Mouse (Mus musculus) WW6 (cell line): ENCODE results near the gene Krt17.
"Not testable (repeated sequence)": the region's sequence is repeated elsewhere in the genome, so short reads cannot be mapped to it uniquely, and the experiment has no call there.

Experiments used
- DNase-seq: peaks from one replicate; pipeline ENCODE4 v3.0.0-alpha.2; 2013; ENCODE audit warnings: low read depth, low spot score

Krt17 gene

GRCm38 (mm10) chr11:100262058-100262980 lies 1.5 kb upstream of the Krt17 start:
- DNase-seq, result peak; percentile 75

GRCm38 (mm10) chr11:100261235-100261605 lies 391 bp upstream of the Krt17 start:
- DNase-seq, result no peak

GRCm38 (mm10) chr11:100259079-100259478 lies 1.8 kb downstream of the Krt17 start:
- no peak for DNase-seq

DNA sequence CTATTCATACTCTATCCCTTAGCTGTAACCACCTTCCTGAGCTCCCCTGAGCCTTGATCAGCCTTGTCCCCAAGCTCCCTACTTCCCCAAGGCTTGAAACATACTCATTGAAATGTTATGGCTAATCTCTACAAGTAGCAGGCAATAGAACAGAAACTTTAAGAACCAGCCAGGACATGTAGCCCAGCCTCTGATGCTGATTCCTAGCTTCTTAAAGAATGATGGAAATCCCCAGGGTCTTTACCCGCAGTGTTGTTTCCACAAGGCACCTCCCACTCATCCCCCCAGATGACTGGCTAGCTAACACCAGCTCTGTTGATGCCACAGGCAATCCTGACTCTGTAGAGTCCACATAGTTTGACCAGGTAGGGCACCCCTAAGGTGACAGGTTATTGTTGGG lies 2.9 kb downstream of the Krt17 start:
- DNase-seq, result no peak

DNA sequence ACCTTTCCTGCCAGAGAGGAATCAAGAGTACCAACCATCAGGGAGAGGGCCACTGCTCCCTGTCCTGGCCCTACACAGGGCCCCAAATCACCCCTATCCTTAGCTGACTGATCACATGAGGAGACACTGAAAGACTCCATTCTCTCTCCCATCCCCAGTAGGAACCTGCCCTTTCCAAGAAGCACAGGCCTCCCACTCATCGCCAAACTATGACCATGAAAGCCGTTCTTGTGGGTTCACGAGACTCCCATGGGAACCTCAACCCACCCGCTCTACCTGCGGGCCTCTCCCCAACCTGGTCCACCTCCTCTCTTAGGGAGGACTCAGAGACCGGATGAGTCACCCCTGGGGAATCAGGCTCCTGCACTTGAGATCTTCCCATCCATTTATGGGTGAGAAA lies 5.3 kb downstream of the Krt17 start:
- DNase-seq, result no peak

DNA sequence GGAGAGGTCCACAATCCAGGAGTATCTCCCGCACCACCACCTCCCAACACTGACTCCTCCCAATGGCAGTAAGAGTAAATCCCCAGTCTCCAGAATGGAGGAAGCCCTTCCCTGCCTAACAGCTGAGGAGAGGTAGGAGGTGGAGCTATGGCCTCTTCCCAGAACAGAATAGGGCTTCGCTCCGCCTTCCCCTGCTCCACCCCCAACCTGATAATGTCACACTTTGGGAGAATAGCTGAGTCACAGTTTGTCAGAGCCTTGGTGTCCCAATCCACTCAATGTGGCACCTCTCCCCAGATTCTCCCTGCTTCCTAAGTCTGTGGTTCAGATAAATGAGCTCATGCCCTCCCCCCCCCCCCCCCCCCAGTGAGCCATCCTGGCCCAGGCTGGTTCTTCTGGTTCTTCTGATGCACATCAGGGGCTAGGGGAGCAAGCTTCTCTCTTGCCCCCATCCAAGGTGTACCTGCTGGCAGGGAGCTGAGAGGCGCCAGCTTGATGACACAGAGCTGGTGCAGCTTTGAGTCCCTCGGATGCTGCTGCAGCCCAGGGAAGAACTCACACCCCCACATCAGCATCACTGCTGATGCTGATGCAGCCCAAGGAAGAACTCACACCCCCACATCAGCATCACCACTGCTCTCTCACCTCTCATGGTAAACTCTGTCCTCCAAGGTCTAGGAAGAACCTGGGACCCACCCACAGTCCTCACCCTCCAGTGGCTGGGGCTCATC lies 6.3 kb downstream of the Krt17 start:
- DNase-seq, result no peak

- no peak for DNase-seq
Measured at GRCm38 (mm10) chr11:100248852-100249465, 11.9 kb downstream of the Krt17 start, which contains the start of gene Krt16. Gene Krt16 (minus strand): TSS chr11:100248902.

DNA sequence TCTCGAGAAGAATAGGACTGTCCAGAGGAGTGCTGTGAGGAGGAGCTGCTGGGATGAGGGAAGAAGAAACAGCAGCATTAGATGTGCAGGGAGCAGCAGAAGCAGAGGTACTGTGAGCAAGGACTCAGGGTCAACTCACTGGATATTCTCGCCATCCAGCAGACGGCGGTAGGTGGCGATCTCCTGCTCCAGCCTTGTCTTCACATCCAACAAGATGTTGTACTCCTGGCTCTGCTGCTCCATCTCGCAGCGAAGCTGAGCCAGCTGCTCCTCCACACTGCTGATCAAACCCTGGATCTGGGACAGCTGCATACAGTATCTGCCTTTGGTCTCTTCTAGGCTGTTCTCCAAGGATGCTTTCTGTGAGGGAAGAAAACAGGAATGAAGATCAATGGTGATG lies 14.4 kb downstream of the Krt17 start:
- DNase-seq, result not testable (repeated sequence)

DNA sequence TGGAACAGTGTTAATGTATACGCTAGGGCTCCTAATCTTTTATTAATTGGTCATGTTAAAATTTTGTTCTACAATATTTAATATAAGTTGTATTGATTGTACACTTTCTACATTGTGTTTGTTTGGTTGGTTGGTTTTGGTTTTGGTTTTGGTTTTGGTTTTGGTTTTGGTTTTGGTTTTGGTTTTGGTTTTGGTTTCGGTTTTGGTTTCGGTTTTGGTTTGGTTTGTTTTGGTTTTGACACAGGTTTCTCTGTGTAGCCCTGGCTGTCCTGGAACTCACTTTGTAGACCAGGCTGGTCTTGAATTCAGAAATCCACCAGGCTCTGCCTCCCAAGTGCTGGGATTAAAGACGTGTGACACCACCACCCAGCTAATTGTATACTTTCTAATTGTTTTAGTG lies 20.6 kb downstream of the Krt17 start:
- DNase-seq, result not testable (repeated sequence)

DNA sequence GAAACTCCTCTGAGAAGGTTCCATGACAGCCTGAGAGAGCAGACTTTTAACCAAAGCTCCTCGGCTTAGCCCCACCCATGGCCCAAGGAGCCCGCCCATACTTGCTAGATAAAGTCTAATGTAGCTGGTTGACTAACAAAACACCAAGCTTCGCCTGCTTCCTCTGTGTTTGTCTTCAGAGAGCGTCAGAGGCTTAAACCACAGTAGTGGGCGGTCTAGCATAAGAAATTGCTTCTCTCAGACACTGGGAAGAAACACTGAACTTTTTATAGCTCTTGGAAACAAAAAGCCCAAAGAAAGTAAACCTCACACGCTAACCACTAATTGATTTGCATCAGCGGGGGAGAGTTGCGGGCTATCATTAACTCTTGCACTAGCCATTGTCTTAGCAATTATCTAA lies 39.1 kb downstream of the Krt17 start:
- DNase-seq, result no peak

GRCm38 (mm10) chr11:100219304-100219703 lies 41.5 kb downstream of the Krt17 start:
- no peak for DNase-seq

DNA sequence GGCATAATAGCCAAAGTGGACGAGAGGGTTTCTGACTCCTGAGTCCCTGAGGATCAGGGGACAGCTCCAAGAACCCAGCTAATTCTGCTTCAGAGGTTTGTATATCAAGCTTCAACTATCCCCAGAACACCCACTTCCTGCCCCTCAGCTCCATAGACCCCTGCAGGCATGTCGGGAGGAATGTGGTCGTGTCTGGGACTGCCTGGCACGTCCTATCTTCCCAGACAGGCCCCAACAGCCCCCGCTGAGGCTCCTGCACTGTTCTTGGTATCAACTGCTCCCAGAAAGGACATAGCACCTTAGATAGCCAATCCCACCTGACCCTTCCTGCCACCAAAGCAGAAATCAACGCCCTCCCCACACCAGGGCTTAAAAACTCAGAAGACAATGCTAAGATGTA lies 52.3 kb downstream of the Krt17 start:
- no peak for DNase-seq

DNA sequence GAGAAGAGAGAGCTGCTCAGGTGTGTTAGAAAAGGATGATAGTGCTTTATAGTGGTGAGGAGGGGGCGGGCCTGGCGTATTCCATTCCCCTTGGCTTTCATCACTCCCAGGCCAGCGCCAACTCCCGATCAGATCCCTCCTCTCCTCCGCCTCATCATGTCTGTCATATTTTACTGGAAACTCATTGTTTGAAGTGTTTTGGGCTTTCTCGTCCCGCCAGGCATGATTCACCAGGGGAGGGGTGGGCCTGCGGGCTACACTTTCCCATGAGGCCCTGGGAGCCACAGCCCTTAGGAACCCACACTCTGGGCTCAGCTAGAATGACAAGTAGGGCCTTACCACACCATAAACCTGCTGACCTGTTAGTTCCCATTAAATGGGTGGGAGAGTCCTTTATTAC lies 53.3 kb downstream of the Krt17 start, which contains the start of gene Krt14:
Gene Krt14 (minus strand): TSS at position 51 of the 400 bp plus-strand sequence.
- no peak for DNase-seq
